Mouse (Mus musculus): ENCODE measurements around the gene Arhgap21. TPM values are rescaled to one million over a fixed set of nuclear protein-coding genes. Genes with fewer than 3 reads are reported as not detected.
"Not testable (repeated sequence)": the region's sequence is repeated elsewhere in the genome, so short reads cannot be mapped to it uniquely, and the experiment has no call there.

Gene Arhgap21
- polyA plus RNA-seq, 3 experiments from 2014 or later: 1.2 to 2.2 (median 1.3) TPM

GRCm38 (mm10) chr2:20939367-20939766 lies 29.3 kb downstream of the Arhgap21 start:
- ATAC-seq: no peak

GRCm38 (mm10) chr2:20936609-20937221 lies 32.0 kb downstream of the Arhgap21 start:
- no peak for ATAC-seq

GRCm38 (mm10) chr2:20934406-20934805 lies 34.3 kb downstream of the Arhgap21 start:
- no peak for ATAC-seq

DNA sequence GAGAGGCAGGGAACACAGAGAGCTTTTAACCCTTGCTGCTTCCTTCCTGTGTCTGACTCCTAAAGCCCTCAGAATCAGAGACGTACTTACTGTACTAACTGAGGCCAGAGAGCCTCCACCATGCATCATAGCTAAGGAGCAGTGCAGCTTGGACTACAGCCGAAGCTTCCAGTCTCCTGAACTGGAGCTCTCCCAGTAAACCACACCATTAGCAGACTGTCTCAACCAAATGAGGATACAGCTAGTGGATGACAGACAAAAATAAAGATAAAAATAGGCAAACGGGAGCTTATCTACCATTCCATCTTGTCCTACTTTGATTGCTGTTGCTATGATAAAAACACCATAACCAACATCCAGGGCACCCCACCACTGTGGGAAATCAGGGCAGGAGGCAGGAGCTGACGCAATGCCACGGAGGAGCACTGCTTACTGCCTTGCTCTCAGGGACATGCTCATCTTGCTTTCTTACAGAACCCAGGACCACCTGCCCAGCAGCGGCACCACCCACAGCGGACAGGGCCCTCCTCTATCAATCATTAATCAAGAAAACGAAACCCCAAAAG lies 35.9 kb downstream of the Arhgap21 start:
- ATAC-seq: no peak

DNA sequence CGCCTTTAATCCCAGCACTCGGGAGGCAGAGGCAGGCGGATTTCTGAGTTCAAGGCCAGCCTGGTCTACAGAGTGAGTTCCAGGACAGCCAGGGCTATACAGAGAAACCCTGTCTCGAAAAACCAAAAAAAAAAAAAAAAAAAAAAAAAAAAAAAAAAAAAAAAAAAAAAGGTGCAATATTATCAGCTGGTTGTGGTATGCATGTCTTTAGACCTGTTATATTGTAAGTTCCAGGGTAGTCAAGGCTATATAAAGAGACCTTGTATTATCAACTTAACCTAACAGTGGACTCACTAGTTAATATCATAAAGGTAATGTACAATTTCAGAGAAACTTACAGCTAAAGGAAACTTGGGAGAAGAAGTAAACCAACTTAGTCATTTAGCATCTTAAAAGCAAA lies 36.9 kb downstream of the Arhgap21 start:
- ATAC-seq: not testable (repeated sequence)

DNA sequence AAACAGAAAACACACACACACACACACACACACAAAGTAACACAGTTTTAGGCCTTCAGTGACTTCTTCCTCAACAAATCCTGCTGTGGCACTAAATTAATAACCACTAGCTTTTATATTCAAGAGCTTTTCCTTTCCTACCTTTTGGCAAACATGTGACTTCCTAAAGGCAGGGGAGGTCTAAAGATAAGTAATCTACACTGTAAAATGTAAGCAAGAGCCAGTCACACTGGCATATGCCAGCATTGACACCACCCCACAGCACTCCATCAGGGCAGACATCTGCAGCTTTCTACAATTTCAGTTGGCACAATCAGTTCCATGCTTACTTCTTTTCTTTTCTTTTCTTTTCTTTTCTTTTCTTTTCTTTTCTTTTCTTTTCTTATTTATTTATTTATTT lies 40.2 kb downstream of the Arhgap21 start:
- no peak for ATAC-seq

DNA sequence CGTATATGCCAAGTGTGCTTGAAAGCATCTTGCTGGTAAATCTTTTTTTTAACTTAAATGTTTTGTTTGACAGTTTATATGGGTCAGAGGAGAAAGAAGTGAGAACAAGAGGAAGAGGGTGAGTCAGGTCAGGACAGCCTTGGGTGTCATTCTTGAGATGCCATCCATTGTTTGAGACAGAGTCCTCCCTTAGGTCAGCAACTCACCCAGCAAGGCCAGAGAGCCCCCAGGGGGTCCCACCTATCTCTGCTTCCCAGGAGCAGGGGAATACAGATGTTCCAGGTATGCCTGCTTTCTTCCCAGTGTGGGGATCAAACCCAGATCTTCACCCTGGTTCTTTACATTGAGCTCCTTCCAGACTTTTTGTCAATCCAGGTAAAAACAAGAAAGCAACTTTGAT lies 43.7 kb downstream of the Arhgap21 start:
- no peak for ATAC-seq

DNA sequence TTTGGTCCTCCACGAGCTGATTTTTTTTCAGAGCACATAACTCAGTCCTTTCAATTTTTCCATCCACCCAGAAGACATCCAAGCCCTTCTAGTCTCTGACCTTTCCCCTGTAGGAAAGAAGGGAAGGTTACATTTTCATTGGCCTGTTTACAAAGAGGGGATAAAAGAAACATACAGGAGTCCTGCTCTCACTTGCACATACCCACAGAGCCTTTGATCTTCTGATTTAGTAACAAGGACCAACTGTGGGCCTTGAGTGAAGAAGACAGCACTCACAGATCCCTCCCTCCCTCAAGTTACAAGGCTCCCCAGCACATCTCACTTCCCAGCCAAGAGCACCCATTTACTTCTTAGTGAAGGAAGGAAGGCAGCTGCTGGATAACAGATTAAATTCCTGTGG lies 46.3 kb downstream of the Arhgap21 start:
- no peak for ATAC-seq

DNA sequence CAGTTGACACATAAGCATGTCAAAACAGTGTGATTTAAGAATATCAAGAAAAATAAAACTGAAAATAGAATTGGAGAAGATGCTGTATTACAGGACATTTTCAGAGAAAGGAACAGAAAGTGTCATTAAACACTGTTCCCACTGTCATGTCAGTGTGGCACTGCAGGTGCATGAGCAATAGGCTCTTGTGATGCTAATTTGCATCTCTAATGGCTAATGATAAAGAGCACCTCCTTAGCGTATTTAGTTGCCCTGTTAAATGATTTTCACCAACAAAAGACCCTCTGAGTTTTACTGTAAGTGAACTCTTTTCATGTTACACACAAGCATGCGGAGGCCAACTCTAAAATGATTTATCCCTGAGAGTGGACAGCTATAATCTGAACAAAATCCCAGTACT lies 47.1 kb downstream of the Arhgap21 start:
- no peak for ATAC-seq

GRCm38 (mm10) chr2:20921021-20921420 lies 47.7 kb downstream of the Arhgap21 start:
- no peak for ATAC-seq

DNA sequence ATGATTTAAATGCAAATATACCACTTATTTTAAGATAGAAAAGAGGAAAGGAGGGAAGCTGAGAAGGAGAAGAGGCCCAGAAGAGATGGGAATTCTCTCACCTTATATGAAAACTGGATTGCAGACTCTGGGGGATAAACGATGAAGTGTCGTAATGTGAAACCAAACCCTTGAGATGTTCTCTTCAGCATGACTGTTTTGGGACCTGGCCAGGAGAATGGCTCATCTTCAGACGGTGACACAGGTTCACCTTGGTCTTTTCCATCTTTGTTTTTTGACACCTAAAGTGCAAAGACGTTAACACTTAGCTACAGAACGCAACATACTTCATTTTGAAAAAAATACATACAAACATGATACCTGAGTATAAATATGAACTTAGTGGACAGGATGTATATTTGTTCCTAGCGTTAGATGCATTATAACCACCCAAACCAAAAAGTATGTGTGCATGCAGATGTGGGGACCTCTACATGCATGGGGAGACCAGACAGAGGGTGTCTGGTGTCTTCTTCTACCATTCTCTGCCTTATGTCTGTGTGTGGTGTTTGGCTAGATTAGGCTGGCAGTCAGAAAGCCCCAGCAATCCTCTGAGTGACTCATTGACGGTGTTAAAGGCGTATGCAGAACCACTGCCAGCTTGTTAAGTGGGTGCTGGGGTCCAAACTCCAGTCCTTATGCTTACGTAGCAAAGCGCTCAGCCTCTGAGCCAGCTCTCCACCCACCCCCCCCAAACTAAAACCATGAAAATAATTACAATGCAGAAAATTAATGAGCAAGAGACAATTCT lies 54.0 kb downstream of the Arhgap21 start:
- ATAC-seq: no peak

GRCm38 (mm10) chr2:20913019-20913415 lies 55.7 kb downstream of the Arhgap21 start:
- no peak for ATAC-seq

DNA sequence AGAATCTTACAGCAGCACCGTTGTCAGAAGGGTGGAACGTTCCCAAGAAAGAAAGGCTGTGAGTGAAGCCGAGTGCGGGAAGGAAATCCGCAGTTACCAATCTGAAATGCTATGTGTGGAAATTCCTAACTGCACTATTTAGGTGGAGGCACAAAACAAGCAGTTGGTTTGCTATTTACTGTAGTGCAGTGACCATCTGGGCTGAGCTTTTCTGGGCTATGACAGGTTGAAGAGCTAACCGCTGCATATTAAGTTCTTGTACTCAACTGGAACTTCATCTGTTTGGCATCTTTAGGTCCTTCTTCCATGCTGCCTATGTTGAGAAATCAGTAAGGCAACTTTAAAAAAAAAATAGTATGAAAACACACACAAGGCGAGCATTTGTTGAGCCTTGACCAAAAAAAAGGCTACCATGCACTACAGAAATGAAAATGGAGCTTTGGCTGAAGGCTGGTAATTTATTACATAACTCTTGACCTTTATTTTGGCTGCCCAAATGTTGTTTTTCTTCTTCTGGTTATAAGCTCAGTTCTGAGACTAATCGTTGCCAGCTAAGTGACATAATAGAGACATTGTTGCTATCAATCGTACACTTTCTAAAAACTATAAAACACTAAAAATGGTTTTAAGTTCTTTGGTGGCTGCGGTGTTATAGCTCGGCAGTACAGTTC lies 56.2 kb downstream of the Arhgap21 start:
- ATAC-seq: no peak

DNA sequence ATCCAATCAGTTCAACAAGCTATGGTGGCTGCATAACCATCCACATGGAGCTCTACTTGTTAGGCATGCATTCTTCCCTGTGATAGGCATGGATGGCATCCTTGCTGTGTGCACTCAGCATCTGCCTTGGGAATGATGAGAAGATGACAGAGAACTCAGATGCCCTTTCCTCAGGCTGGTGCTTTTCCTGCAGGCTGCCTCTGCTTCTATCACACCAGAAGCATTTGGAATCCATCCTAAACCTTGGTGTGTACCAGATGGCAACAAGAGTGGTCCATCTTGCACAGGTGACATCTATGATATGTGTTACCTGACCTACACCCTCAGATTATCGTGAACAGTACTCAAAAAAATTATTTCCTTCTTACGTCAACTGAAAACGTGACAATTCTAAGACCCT lies 58.2 kb downstream of the Arhgap21 start:
- ATAC-seq: no peak

GRCm38 (mm10) chr2:20909404-20909803 lies 59.3 kb downstream of the Arhgap21 start:
- ATAC-seq: no peak

DNA sequence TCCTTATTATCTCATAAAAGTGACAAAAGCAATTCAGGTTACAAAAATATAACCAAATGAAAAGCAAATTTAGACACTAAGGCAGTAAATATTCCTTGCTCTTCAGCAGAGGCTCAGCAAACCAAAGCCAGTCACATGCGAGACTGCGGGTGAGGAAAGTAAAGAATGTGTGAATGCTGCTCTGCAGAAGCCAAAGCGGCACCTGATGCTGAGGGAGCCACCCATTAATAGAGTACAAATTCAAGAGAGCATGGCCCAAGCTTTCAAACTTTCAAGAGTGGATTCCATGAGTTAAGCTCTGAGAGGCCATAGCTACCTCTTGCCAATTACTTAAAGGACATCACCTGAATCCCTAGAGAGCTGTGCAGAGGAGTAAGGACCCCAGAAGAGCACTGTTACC lies 61.4 kb downstream of the Arhgap21 start:
- no peak for ATAC-seq

DNA sequence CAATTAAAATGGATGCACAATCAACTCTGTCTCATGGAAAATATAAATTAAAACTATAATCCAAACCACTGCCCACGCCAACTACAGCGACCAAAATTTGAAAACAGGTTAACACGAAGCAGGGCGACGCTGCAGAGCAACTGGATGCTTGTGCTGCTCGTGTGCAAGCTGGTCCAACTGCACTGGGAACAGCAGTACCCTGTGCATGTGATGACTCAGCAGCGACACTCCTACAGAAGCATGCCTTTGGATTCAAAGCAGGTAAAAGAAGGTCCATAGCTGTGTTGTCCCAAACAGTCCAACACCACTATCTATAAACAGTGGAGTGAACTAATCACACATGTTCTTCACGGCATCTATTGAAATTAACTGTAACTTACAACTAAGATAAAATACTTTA lies 63.3 kb downstream of the Arhgap21 start:
- ATAC-seq: no peak

- ATAC-seq: no peak
Observed at GRCm38 (mm10) chr2:20902981-20903645, 65.6 kb downstream of the Arhgap21 start.

DNA sequence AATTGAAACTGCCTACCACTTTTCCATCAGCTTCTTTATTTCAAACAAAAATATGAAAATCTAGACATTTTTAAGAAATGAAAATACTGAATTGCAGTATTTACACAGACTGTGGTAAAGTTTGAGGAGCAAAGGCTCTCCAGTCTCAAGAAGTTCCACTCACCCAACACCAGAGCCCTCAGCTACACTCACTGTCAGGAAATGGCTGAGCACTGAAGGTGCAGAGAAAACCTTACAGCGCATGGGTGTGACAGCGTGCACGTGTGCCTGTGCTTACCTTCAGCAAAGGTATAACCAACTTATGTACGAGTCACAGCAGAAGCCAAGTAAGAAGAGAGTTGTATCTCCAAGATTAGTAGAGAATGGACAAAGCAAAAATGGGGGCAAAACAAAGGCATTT lies 66.8 kb downstream of the Arhgap21 start:
- ATAC-seq: no peak

DNA sequence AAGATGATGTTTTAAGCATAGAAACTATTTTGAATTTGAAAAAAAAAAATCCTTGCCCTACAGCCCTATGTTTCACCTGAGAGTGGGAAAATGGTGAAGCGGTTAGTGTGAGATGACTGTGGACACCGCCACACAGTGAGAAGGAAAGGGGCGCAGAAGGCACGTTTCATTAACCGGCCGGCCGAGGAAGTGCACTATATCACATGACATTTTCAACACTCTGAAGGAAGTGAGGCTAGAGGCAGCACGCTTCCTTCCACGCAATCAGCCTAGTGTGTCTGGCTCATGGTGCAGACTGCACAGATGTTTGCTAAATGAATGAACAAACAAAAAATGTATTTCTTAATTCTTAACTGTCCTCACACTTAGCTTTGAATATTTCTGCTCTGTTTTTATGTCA lies 69.4 kb downstream of the Arhgap21 start:
- peak; percentile 89 for ATAC-seq

DNA sequence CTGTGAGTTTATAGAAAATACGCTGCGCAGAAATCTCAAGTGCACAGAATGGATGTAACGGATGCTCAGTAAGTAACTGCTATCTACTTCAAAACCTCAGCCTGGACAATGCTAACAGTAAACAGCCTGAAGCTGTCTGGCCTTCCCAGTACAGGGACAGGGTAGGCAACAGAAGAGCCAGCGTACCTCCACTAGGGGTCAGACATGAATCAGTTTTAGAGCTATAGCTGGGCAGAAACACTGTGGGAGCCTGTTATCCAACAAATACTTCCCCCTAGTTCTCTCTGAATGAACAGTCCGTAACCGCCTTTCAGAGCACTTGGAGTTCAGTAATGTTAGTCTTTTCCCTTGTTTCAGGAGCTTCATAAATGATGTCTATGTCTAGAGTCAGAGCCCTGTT lies 70.0 kb downstream of the Arhgap21 start:
- ATAC-seq: peak; percentile 89

DNA sequence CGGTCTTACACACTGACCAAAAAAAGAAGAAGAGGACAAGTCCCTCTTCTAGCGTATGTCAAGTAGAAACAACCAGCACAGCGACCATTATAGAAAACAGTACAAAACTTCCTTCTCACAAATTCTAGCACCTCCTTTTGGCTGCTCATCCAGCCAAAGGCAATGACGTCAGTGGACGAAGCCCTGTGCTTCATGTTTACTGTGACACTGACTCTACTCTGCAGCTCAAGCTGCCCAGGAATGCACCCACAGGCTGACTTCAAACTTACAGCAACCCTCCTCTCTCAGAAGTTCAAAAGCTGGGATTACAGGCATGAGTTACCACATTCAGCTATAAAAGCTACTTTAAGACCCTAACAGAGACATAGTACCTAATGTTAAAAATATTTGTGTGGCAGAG lies 72.2 kb downstream of the Arhgap21 start:
- no peak for ATAC-seq

DNA sequence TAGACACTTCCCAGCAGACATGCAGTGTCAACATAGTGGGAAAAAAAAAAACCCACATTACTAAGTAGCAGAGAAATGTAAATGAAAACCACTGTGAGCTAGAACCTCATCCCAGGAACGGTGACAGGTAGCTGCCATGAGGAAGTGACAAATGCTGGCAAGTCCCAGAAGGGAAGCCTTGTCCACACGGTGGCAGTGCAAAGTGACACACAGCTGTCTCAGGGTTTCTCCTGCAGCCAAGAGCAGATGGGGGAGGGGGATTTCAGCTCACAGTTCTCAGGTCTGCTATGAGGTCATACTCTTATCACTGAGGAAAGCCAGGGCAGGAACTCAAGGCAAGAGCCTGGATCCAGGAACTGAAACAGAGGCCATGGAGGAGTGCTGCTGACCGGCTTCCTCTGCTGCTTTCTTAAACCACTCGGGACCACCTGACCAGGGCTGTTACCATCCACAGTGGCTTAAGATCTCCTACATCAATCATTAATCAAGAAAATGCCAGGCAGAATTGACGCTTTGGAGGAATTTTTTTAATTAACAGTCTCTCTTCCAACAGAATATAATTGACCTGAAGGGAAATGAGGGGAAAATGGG lies 74.5 kb downstream of the Arhgap21 start:
- ATAC-seq: no peak
